19 mouse cellular contexts compared by ENCODE assay signal in the genomic region with DNA sequence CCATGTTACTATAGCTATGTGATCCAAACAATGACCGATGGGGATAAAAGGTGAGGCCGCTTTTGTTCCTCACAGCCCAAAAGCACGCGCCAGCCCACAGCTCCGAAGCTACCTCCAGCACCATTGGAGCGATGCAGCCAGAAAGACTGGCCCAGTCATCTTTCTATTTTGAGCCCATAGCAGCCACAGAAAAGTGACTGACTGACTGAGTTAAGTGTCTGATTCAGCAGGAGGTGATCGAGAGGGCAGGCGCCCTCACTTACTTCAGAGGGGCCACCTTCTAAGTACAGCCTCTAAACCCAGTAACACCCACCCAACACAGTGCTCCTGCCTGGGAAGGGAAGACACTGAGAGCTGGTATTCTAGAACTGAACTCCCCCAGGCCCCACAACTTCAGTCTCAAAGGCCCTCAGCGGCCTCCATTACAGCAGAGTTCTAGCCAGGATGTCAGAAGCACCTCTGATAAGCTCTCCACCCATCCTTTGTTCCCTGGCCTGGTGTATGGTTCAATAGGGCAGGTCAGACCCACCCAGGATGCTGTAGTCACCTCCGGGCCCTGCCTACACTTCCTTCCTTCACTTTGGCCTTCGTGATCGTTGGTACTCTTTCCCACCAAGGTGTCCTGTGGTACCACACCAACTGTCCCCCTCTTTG.
A peak's percentile ranks its signal among the peaks of the same experiment; 100 is the strongest.
DNase-seq lines count a peak whose midpoint lies in the region; TF ChIP-seq lines count a peak whose summit lies in the region.
"Had no signal": no experiment of that assay in that cellular context is flagged by ENCODE, and none has a peak within 500 bp of the region (broad histone marks: within the 10 kb centered on the region; RNA-seq: fewer than 3 reads in every experiment).

No protein-coding gene starts in this region.

- no peaks in the 10 kb centered on the region for H3K27me3 ChIP-seq in E14TG2a.4 (ENCODE audit: insufficient read depth, low read length)
- no peaks in the 10 kb centered on the region for H3K27me3 ChIP-seq in heart, embryonic 10.5 days (ENCODE audit: insufficient read depth, poor library complexity, severe bottlenecking)
- H3K27me3 ChIP-seq: embryonic facial prominence, embryonic 15.5 days; forebrain, embryonic 13.5 days; hindbrain, embryonic 13.5 days; neural tube, embryonic 12.5 days had no signal

- 0 out of 2 replicates have a peak overlapping the region, but pooled peaks have one; percentile 8 for H3K4me3 ChIP-seq in E14TG2a.4 (replicated peaks; ENCODE audit: low read length)
- H3K4me3 ChIP-seq in heart, embryonic 10.5 days: peak overlapping the region; percentile 24; the same call in 1 of the 2 replicates
- H3K4me3 ChIP-seq: embryonic facial prominence, embryonic 15.5 days; forebrain, embryonic 13.5 days; hindbrain, embryonic 13.5 days; neural tube, embryonic 12.5 days had no signal

- WGBS in heart, embryonic 10.5 days: 57% methylated on average over 12 of the region's 12 CpGs

- H3K27ac ChIP-seq in heart, embryonic 10.5 days: peak overlapping the region; percentile 83
- H3K27ac ChIP-seq: embryonic facial prominence, embryonic 15.5 days; neural tube, embryonic 12.5 days had no signal

- TF ChIP-seq CTCF in E14TG2a.4 (conservative IDR thresholded peaks at IDR 0.05; ENCODE audit: low read length): no peak

- intact Hi-C loops in heart, postnatal 36 days (cut with DNase I): loop anchor here (5.0 kb wide), 1 partner anchor 64 kb away; the partner anchor contains the start of genes Ctbp2 and Fgfr2

- peaks cover 100% of the 10 kb centered on the region for H3K4me1 ChIP-seq in E14TG2a.4 (replicated peaks; ENCODE audit: low read depth, low read length)
- peaks cover 74% of the 10 kb centered on the region for H3K4me1 ChIP-seq in heart, embryonic 10.5 days

- peak; percentile 94 for DNase-seq in heart, adult 11 months
- no peak for DNase-seq in heart, postnatal 36 days
- DNase-seq in heart, embryonic 10.5 days (ENCODE audit: low spot score): no peak
- DNase-seq in heart, postnatal 4 days: peak; percentile 39
- DNase-seq in thymus, postnatal 0 days (ENCODE audit: low spot score): no peak
- DNase-seq in ovary, postnatal 36 days (ENCODE audit: low spot score): no peak
- DNase-seq in spleen, postnatal 10 days (ENCODE audit: low spot score in 2 of 2): no peak
- DNase-seq: cerebellum, adult 8-10 months; kidney, adult 18-20 months; kidney, postnatal 25 days; liver; lung, adult 18-20 months; spleen, adult 18-20 months; thymus, postnatal 36 days had no signal

- no peaks in the 10 kb centered on the region for H3K9me3 ChIP-seq in E14TG2a.4 (ENCODE audit: low read length)
- no peaks in the 10 kb centered on the region for H3K9me3 ChIP-seq in heart, embryonic 10.5 days
- H3K9me3 ChIP-seq: embryonic facial prominence, embryonic 15.5 days; forebrain, embryonic 13.5 days; hindbrain, embryonic 13.5 days; neural tube, embryonic 12.5 days had no signal

- peaks cover 100% of the 10 kb centered on the region for H3K36me3 ChIP-seq in E14TG2a.4 (ENCODE audit: insufficient read depth, low read length)
- peaks cover 30% of the 10 kb centered on the region for H3K36me3 ChIP-seq in heart, embryonic 10.5 days

Comparison
In these comparisons a context has a peak if more than half of its experiments do, and no peak if none do; other contexts are left out.
1. DNase-seq: peak in heart, adult 11 months (single experiment) and heart, postnatal 4 days (single experiment); none in heart, postnatal 36 days (0 of 2), heart, embryonic 10.5 days (single experiment), thymus, postnatal 0 days (single experiment), ovary, postnatal 36 days (single experiment) and spleen, postnatal 10 days (0 of 2).